Mouse (Mus musculus): ENCODE measurements at regions not wholly inside any gene's neighbourhood (a gene's known extent, or its start where the extent isn't known, plus 50 kb on each side); places are given as distances from the start of the nearest gene placed in this dataset.

GRCm38 (mm10) chr15:97620261-97620660, 85.4 kb downstream of the Rpap3 start:
- intact Hi-C loops (cut with DNase I), result no loop called here
- DNase-seq, result no peak

GRCm38 (mm10) chr15:97619764-97620163, 85.9 kb downstream of the Rpap3 start:
- DNase-seq, result no peak
- intact Hi-C loops (cut with DNase I), result no loop called here

DNA sequence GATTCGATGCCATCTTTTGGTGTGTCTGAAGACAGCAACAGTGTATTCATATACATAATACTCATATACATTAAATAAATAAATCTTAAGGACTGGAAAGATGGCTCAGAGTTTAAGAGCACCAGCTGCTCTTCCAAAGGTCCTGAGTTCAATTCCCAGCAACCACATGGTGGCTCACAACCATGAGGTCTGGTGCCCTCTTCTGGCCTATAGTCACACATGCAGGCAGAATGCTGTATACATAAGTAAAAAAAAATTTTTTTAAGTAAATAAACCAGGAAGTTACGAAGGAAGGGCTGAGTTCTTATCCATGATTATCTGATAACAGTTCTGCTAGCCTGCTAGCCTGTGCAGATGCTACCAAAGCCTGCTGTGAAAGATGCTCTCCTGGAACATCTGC, 93.3 kb downstream of the Rpap3 start:
- intact Hi-C loops (cut with DNase I), result no loop called here
- no peak for DNase-seq

DNA sequence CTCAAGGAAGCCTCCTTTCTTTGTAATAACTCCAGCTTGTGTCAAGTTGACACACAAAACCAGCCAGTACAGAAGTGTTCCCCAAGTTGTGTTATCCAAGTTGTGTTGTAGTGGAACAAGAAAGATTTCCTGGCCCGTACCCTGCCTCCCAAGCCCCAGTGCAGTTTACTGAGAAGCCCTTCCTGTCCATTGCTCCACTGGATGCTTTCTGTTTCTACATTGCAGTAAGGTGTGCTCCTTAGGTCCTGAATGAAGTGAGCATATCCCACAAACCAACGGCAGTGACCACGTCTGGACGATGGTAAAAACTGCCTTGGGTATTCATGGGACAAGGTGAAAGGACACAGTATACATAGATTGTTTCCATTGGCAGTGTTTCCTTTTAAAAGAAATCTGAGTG, 94.9 kb downstream of the Rpap3 start:
- intact Hi-C loops (cut with DNase I), result no loop called here
- DNase-seq, result no peak

- DNase-seq, result no peak
- intact Hi-C loops (cut with DNase I), result no loop called here
These were observed 96.1 kb downstream of the Rpap3 start for GRCm38 (mm10) chr15:97609496-97609895.

DNA sequence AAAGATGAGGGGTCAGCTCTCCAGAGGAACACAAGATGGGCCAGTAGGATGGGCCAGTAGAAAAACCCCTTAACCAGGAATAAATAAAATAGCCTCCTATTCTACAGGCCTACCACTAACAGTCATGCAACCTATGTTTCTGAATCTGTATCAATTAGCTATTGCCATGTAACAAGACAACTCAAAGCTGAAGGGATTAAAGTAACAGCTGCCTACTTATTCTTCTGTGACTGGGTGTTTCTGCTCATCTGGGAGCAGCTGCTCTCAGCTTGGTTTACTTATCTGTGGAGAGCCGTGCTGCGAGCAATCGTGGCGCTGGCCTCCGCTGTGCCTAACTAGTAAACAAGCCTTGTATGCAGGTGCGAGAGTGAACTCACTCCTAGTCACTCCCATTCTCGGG, 97.0 kb downstream of the Rpap3 start:
- intact Hi-C loops (cut with DNase I), result no loop called here
- DNase-seq, result no peak

DNA sequence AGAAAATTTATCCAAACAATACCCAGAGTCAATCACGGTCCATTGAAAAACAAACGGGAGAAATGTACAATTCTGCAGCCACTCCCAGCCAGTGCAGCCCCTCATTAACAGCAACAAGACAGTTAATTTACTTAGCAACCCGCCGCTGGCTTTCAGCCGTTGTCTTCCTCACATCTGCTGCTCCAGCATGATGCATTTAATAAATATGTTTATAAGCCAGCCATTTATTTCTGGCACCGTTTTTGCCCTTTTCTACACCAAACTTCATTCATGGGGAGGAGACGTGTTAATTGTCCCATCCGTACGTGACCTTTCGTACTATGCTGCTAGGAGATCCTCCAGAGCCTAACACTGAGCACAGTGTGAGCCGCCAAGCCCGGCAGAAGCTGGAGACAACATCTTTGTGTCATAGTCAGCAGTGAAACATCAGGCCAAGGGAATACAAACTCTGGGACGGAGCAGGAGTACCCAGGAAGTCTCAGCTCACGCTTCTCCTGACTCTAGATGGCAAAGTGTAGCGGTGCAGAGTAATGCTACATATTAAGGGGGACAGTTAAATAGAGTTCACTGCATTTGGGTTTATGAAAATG, 97.9 kb downstream of the Rpap3 start:
- no peak for DNase-seq
- intact Hi-C loops (cut with DNase I), result no loop called here

DNA sequence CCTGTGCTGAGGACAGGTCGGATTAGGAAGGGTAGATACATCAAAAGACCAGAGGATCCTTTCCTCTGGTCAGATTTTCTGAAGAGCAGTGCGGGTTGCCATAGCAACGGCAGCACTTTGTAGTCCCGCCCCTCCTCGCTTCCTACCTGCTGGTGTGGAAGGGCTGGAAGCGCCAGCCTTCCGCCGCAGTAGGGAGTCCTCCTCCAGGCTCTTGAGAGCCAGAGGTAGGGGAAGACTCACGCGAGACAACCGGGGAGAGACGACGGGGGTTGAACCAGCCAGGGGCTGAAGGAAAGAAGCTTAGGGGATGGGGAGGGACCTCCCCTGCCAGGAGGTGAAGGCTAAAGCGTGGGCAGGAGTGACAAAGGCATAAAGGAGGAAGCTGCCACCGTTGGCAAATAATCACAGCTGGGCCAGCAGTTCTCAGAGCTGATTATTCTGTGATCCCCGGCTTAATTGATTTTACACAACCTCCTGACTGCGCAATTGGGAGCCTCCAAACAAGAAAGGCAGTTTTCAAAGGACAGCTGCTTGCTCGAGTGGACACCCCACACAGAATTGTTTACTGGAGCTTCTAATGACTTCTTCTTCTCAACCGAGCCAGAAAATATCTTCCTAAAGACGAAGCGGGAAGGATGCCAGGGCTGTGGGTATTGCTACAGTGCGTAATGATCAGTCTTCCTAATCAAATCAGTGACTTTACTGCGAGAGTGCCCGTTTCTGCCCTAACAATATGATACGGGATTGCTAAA, 98.8 kb downstream of the Rpap3 start:
- no peak for DNase-seq
- intact Hi-C loops (cut with DNase I), result no loop called here

GRCm38 (mm10) chr15:97606232-97606629, 99.4 kb downstream of the Rpap3 start:
- no peak for DNase-seq
- intact Hi-C loops (cut with DNase I), result no loop called here

DNA sequence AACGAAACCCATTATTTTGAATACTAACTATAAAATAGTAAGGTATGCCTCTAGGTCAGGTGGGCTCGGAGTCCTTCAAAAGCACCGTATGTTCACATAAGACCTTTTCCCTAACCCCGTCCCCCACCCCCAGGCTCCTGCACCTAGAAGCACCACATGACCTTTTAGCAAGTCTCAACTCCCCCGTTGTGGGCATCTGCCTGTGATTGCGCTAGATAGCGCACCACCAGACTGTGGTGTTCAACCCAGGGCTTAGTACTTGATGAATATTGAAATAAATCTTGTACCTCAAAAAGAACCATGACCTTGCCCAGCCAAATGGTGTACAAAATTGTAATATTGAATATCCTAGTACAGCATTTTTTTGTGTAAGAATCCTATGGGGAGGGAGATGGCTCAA, 99.8 kb downstream of the Rpap3 start:
- no peak for DNase-seq
- intact Hi-C loops (cut with DNase I), result no loop called here

GRCm38 (mm10) chr15:97603492-97603891, 102.1 kb downstream of the Rpap3 start:
- intact Hi-C loops (cut with DNase I), result no loop called here
- no peak for DNase-seq

DNA sequence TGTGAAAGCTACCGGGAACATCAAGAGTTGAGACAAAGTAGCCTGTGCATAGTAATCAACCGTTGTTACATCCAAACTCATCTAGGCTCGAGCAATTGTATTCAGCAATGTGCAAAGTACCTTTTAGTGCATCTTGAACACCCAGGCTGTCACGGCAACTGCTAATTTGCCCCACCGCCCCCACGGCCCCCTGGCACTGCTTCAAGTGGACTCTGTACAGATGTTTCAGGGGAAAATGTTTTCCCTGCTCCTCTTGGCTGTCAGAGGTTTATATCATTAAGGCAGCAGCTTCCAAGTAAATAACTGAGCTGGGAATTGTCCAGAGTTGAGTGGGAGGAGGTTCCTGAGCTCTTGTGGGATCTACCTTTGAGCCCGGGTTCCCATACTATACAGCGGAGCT, 107.4 kb downstream of the Rpap3 start:
- no peak for DNase-seq
- intact Hi-C loops (cut with DNase I), result no loop called here

GRCm38 (mm10) chr15:97596514-97597081, 109.0 kb downstream of the Rpap3 start:
- DNase-seq, result no peak
- intact Hi-C loops (cut with DNase I), result no loop called here

GRCm38 (mm10) chr15:97595284-97595796, 110.3 kb downstream of the Rpap3 start:
- intact Hi-C loops (cut with DNase I), result no loop called here
- no peak for DNase-seq

DNA sequence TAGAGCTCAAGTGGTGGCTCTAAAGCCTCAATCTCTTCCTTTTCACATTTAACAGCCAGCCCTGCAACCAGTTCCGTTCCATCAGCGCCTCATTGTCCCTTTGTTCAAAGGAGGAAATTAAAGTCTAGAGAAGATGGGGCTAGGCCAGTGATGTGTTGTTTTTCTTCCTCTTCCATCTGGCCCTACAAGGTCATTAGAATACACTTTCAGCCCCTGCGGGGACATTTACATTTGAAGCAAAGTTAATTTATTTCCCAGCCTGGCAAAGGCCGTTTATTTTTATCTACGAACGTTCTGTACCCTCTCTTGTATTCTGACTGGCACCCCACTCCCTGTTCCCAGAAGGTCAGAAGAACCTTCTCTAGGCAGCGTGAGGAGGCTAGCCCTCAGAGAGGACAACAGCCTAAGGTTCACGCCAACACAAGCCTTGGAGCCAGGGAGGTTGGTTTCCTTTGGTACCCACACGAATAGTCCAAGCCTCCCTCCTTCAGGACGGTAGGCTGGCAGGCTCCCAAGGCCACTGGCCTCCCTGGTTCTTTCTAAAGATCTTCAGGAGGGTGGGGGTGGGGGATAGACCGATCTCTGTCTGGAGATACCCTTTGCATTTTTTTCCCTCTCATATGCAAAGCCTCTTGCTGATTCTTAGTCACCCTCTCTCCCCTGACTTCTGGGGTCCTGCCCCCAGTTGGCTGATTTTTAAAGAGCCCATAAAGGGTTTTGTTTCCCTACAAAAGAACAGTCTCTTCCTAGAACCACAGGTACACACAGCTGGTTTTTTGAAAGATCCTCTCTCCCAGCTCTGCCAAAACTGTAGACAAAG, 111.6 kb downstream of the Rpap3 start:
- intact Hi-C loops (cut with DNase I), result no loop called here
- no peak for DNase-seq

GRCm38 (mm10) chr15:97592786-97593185, 112.8 kb downstream of the Rpap3 start:
- intact Hi-C loops (cut with DNase I), result no loop called here
- DNase-seq, result no peak

DNA sequence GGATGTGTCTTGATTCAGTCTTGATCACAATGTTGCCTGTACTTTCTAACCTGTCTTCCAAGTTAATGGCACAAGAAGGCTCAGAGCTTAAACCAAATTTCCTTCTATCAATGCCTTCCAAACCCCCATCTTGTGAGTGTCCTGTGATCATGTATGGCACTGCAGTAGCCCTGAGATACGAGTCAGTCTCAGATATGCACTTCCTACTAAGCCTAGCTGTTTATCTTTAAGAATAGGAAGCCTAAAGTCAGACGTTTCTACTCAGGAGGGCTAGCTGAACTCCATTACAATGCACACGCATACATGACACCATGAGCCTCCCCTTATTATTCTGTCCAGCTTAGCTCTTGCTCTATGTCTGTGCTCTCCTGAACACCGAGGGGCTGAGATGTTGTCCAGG, 114.2 kb downstream of the Rpap3 start:
- intact Hi-C loops (cut with DNase I), result no loop called here

DNA sequence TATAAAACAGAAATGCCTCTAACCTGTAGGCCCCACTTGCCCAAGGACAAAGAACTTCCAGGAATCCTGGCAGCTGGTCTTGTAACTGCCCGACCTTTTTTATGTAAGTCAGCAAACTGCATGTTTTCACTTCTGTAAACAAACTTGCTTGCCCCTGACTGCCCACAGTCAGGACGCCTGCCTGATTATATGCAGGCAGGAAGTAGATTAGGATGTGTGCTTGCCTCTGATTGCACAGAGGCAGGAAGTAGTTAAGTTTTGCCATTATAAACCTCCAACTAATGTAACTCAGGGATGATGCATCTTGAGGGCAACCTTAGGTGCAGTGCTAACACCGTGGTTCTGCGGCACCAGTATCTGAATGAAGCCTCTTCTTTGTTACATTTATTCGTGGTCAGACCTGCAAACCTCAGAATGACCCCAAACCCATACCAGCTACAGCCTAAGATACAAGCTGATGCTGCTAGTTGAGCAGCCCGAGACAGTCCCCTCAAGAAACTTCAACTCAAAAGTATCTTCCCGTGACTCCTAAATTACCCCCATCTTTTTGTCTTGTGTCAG, 114.8 kb downstream of the Rpap3 start:
- intact Hi-C loops (cut with DNase I), result no loop called here
- no peak for DNase-seq

More for the DNA sequence above, 114.2 kb downstream of the Rpap3 start:
- no peak for DNase-seq

DNA sequence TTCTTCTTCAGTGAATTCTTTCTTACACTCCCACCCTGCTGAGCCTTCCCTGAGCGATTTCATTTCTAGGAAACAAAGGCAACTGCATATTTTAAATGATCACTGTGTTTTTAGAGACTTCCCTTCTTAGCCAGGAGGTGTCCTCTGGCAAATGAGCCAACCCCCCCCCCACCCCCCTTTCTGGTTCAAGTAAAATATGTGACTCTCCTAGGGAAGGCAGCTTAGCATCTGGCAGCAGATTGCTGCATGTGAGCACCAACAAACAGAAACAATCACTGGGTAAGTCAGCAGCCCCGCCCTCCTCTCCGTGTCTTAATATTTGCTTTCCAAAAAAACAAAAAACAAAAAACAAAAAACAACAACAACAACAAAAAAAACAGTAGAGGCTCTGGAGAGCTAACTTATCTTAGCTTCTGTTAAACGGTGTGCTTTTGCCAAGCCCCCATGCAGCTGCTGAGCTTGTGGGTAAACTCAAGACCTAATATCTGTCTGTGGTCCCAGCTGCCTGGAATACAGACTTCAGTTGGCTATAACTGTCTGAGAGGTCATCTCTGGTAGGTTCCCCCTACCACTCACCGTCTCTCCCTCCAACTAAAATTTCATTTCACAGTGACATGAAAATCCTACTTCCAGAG, 117.9 kb downstream of the Rpap3 start:
- intact Hi-C loops (cut with DNase I), result no loop called here
- no peak for DNase-seq

GRCm38 (mm10) chr15:97581724-97582154, 123.9 kb downstream of the Rpap3 start:
- intact Hi-C loops (cut with DNase I), result loop anchor here (5.0 kb wide), 1 partner anchor 384 kb away; no protein-coding TSS in a partner anchor
- peak; percentile 80 to 85 for DNase-seq
